Mouse (Mus musculus) splenic B cell, adult 2 months (primary cell): ENCODE data around the gene Ankmy1.

ENCODE experiments used
- DNase-seq: peaks from one replicate; pipeline ENCODE4 v3.0.0-alpha.2; 2011; ENCODE audit warnings: low read depth, low spot score
- H3K27me3 ChIP-seq: 2 replicates; pipeline ENCODE4 v1.6.1; 2012; ENCODE audit warnings: mild to moderate bottlenecking, low read length, moderate library complexity, mixed read lengths; ENCODE audit not compliant: control insufficient read depth, poor library complexity, insufficient read depth, severe bottlenecking
- H3K36me3 ChIP-seq: 2 replicates; pipeline ENCODE4 v1.6.1; 2012; ENCODE audit warnings: mild to moderate bottlenecking, low read length, moderate library complexity, mixed read lengths; ENCODE audit not compliant: control insufficient read depth, poor library complexity, insufficient read depth, severe bottlenecking

Gene Ankmy1

DNA sequence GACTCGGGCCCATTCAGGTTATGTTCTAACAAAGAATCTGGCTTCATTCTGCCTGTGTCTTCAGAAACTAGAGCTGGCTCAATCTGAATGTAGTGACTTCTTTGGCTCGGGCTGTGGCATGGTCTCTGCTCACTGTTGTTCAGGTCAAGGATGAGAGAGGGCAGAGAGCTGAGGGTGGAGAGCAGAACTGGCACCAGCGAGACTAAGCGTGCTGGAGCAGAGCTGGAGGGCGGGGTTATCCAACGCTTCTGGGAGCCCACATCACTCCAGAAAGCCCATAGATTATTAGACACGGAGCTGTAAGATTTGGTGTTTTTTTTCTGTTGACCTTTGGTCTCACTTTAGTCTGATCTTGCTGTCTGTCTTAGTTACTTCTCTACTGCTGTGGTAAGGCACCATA lies 30.0 kb downstream of the Ankmy1 start:
- no peak for DNase-seq
- H3K27me3 ChIP-seq: no peaks in the 10 kb centered on the region

DNA sequence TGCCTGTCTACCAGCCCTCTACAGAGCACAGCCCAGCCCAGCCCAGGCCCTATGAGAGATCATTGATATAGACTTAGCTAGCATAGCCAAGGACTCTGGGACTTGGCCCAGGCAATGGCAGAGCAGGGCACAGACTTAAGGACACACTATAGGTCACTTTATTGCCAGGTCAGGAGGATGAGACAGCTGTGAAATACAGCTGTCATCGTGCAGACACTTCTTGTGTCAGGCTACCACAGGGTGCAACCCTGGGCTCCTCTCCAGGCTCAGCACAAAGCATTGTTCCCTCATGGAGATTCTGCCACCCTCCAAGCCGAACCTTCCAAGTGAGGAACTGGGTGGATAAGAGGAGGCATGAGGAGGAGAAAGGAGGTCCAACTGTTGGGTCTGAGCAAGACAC lies 32.7 kb downstream of the Ankmy1 start:
- no peaks in the 10 kb centered on the region for H3K27me3 ChIP-seq
- DNase-seq: no peak
- H3K36me3 ChIP-seq: no peaks in the 10 kb centered on the region

More for the DNA sequence above, 30.0 kb downstream of the Ankmy1 start:
- H3K36me3 ChIP-seq: no peaks in the 10 kb centered on the region

DNA sequence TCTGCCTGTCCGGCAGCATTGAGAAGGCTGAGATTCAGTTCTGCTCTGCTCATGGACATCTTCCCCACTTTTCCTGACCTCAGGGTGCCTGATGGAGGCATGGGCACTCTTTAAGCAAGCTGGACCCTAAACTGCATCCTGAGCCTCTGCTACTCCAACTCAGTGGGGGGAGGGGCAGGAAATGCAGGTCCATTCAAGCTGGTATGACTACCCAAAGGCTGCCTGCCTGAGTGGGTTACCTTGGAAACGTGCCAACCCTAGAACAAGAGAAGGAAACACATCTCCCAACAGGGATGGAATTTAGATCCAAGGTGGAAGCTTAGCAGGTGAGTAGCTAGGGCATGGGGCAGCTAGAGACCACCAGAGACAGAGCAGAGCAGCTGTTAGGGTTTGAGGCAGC lies 36.5 kb downstream of the Ankmy1 start:
- DNase-seq: no peak
- H3K27me3 ChIP-seq: no peaks in the 10 kb centered on the region

GRCm38 (mm10) chr1:92863268-92863667 lies 39.4 kb downstream of the Ankmy1 start:
- Histone ChIP-seq H3K27me3 (no peaks in the 10 kb centered on the region), H3K36me3 (no peaks in the 10 kb centered on the region)
- DNase-seq: no peak

More for the DNA sequence above, 36.5 kb downstream of the Ankmy1 start:
- no peaks in the 10 kb centered on the region for H3K36me3 ChIP-seq

- no peak for DNase-seq
- Histone ChIP-seq H3K27me3 (no peaks in the 10 kb centered on the region), H3K36me3 (no peaks in the 10 kb centered on the region)
Observed at GRCm38 (mm10) chr1:92861503-92861902, 41.2 kb downstream of the Ankmy1 start.

GRCm38 (mm10) chr1:92852450-92852849 lies 50.3 kb downstream of the Ankmy1 start:
- no peaks in the 10 kb centered on the region for H3K27me3 ChIP-seq
- DNase-seq: no peak
- H3K36me3 ChIP-seq: no peaks in the 10 kb centered on the region

- Histone ChIP-seq H3K27me3 (no peaks in the 10 kb centered on the region), H3K36me3 (no peaks in the 10 kb centered on the region)
- DNase-seq: no peak
Observed at GRCm38 (mm10) chr1:92849938-92850574, 52.6 kb downstream of the Ankmy1 start.

DNA sequence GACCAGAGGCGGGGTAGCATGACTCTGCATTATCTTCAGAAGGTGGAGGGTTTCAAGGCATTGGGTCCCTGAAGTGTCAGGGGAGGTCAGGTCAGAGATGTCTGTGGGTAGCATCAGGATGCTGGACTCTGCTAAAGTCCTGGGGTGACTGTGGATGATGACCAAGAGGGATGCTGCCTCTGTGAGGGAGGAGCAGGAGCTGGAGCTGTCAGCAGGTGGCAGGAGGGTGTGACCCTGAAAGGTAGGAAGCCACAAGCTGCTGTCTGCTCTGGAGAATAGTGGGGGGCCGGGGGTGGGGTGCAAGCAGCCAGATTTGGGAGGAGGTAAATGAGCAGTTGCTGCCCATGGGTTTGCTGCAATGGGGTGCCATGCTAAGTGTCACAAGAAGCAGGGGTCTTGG lies 53.2 kb downstream of the Ankmy1 start:
- no peaks in the 10 kb centered on the region for H3K27me3 ChIP-seq
- DNase-seq: no peak
- H3K36me3 ChIP-seq: no peaks in the 10 kb centered on the region

DNA sequence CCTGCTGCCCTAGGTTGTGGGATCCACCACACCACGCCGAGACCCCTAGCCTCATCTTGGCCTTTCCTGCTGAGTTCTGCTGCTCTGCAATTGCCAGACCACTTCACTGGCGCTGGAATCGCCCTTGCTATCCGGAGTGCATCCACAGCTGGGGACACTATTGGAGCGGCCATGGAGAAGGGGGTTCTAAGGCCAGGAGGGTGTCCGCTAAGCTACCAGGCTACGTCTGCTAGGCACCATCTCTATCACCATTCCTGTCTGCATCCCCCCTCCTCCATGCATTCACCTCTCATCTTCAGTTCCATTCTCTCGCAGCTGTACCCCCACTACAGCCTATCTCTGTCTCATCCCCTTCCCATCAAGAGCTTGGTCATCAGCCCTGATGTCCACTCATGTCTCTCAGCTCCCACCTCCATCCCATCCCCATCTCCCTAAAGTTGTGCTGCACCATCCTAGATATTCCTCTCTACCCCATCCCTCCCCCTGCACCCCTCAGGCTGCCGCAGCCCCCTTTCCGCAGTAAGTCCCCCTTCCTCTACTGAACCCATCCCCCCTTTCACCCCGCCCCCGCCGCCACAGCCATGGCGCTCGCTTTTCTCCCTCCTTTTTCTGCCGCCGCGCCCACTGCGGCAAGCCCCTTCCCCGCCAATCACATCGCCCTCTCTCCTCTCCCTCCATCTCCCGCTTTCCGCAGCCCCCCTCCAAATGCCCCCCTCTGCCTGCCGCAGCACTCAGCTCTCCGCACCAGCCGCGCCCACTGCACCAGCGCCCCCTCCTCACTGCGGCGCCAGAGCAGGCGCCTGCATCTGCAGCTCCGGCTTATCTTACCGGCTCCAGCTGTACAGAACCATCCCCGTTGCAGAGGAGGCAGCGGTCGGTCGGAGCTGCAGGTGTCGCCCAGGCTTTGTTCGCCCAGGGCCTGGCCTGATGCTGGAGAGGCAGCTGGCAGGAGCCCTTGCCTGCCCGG lies 54.5 kb downstream of the Ankmy1 start:
- no peak for DNase-seq
- Histone ChIP-seq H3K27me3 (no peaks in the 10 kb centered on the region), H3K36me3 (no peaks in the 10 kb centered on the region)

GRCm38 (mm10) chr1:92845889-92846288 lies 56.8 kb downstream of the Ankmy1 start:
- H3K27me3 ChIP-seq: no peaks in the 10 kb centered on the region
- no peak for DNase-seq
- H3K36me3 ChIP-seq: no peaks in the 10 kb centered on the region

DNA sequence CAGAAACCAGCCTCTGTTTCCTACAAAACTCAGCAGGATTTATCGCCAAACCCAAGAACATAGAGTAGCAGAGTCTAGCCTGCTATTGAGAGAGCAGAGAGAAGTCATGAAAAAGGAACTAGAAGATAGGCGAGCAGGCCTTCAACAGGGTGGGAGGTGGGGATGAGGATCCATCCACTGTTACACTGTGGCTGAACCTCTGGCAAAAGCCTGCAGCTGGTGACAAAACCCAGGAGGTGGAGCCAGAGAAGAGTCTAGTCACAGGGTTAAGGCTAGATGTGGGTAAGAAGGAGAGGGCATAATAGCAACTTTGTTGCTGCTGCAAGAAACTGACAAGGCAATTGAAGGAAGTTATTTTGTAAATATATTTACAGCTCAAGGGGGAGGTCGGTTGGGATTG lies 61.3 kb downstream of the Ankmy1 start:
- DNase-seq: no peak
- H3K27me3 ChIP-seq: no peaks in the 10 kb centered on the region
- H3K36me3 ChIP-seq: no peaks in the 10 kb centered on the region

DNA sequence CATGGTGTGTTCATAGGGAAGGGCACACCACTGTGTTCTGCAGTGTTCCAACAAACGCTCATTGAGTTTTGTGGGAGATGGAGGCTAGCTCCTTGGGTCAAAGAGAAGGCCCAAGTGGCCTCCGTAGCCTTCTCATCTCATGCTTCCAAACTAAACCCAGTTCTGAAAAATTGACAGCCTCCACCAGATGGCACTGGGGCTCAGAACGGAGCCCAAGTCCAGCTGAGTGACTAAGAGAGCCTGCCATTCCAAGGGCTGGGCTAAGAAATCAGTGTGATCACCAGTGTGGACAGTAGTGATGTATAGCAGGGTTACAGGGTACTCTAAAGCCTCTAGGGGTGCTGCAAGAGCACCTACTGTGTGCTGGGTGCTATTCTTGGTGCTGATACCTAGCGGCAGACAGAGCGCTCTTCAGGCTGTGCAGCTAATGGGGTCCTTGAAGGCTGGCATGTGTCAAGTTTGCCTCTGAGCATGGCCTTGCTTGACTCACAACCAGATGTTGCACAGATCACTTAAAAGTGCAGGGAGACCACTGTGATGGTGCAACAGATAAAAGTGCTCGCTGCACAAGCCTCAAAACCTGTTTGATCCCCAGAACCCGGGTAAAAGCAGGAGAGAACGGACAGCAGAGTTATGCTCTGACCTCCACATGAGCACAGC lies 62.3 kb downstream of the Ankmy1 start:
- Histone ChIP-seq H3K27me3 (no peaks in the 10 kb centered on the region), H3K36me3 (no peaks in the 10 kb centered on the region)
- no peak for DNase-seq

GRCm38 (mm10) chr1:92839211-92839610 lies 63.5 kb downstream of the Ankmy1 start:
- H3K27me3 ChIP-seq: no peaks in the 10 kb centered on the region
- DNase-seq: no peak

DNA sequence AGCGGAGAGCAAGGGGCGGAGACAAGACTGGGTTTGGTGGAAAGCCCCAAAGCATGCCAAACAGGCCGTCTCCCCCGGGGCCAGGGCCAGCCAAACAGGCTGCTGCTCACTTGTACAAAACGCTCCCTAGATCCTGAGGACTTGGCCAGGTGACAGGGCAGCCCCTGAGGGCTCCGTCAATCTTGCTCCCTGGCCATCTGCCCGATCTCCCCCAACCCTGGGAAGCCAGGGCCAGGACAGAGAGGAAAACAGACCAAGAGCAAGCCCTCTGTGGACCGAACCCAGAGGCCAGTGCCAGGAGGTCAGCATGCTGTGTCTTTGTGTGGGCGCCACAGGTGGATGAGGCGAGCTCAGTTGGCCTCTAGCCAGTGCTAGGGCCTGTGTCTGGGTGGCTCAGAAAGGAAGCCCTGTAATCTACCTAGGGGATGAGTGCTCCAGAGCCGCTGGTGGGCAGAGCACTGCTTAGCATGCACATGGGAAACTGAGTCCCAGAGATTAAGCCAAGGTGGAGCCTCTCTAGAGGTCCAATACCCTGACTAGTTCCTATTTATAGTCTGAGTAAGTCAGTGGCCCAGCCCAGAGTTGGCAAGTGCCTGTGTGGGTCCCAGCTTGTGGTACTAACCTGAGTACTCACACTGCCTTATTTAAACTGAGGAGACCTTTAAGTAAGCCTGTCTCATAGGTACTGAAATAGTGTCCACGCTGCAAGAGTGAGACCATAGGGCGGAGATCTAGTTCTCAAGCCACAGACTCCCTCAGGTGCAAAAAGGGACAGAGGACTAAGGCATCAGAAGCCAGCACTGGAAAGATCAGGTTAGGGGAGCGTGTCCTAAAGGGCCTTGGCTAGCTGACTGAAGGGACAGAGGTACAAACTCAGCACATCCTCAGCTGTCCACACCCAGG lies 64.5 kb downstream of the Ankmy1 start:
- H3K27me3 ChIP-seq: no peaks in the 10 kb centered on the region
- DNase-seq: no peak

More at GRCm38 (mm10) chr1:92839211-92839610, 63.5 kb downstream of the Ankmy1 start:
- no peaks in the 10 kb centered on the region for H3K36me3 ChIP-seq

More for the DNA sequence above, 64.5 kb downstream of the Ankmy1 start:
- H3K36me3 ChIP-seq: no peaks in the 10 kb centered on the region
